Mouse (Mus musculus) neural tube, embryonic 11.5 days (tissue): ENCODE results near the gene Nos1ap. TPM values are rescaled to one million over a fixed set of nuclear protein-coding genes. Genes with fewer than 3 reads are reported as not detected.

Experiments used
- ATAC-seq: fragments of 200-750 bp; cut with Nextera tagmentation; 2 replicates; pipeline ENCODE4 v1.8.0; 2017; ENCODE audit warnings: moderate number of reproducible peaks, mild to moderate bottlenecking, moderate TSS enrichment, moderate library complexity; ENCODE audit not compliant: insufficient read depth, low FRiP score, low TSS enrichment
- DNase-seq: peaks from one replicate; pipeline ENCODE4 v3.0.0-alpha.2; 2015; ENCODE audit warnings: low spot score
- H3K27ac ChIP-seq: fragments of 300-500 bp; sonication (generic); 2 replicates; pipeline ENCODE4 v1.5.1; 2014; ENCODE audit warnings: low read depth, mild to moderate bottlenecking, low read length
- H3K27me3 ChIP-seq: fragments of 300-500 bp; sonication (generic); 2 replicates; pipeline ENCODE4 v1.6.1; 2014; ENCODE audit warnings: mild to moderate bottlenecking, low read length, mixed read lengths; ENCODE audit not compliant: control insufficient read depth, insufficient read depth
- H3K36me3 ChIP-seq: fragments of 300-500 bp; sonication (generic); 2 replicates; pipeline ENCODE4 v1.6.1; 2014; ENCODE audit warnings: mild to moderate bottlenecking, low read length, moderate library complexity, mixed read lengths; ENCODE audit not compliant: control insufficient read depth, insufficient read depth
- H3K4me1 ChIP-seq: fragments of 300-500 bp; sonication (generic); 2 replicates; pipeline ENCODE4 v1.6.1; 2014; ENCODE audit warnings: low read length, mixed read lengths; ENCODE audit not compliant: control insufficient read depth, insufficient read depth
- H3K4me2 ChIP-seq: fragments of 300-500 bp; sonication (generic); 2 replicates; pipeline ENCODE4 v1.6.1; 2014; ENCODE audit warnings: low read depth, mild to moderate bottlenecking, moderate library complexity
- H3K4me3 ChIP-seq: fragments of 300-500 bp; sonication (generic); 2 replicates; pipeline ENCODE4 v1.5.1; 2014; ENCODE audit warnings: low read depth, low read length
- H3K9ac ChIP-seq: fragments of 300-500 bp; sonication (generic); 2 replicates; pipeline ENCODE4 v1.6.1; 2014; ENCODE audit warnings: mild to moderate bottlenecking, low read length
- H3K9me3 ChIP-seq: fragments of 300-500 bp; sonication (generic); 2 replicates; pipeline ENCODE4 v1.6.1; 2016; ENCODE audit warnings: low read length; ENCODE audit not compliant: control insufficient read depth
- WGBS: fragments of 180-500 bp; shearing (Covaris S2); extraction: QIAGEN DNeasy Blood & Tissue Kit; methylation state at CpG from one replicate; pipeline ENCODE4 v1.1.7; 2014; 5-methylcytosine and 5-hydroxymethylcytosine counted together
- polyA plus RNA-seq: library from polyadenylated mRNA; unstranded; fragments of >200 nt; fragmentation: Nextera tagmentation; extraction: Ambion mirVana; gene quantifications from 2 replicates; pipeline ENCODE4 v1.2.1, GENCODE M21; 2014

Gene Nos1ap
- polyA plus RNA-seq, 1 experiment from 2014 or later: 8.9 TPM

- Histone ChIP-seq H3K4me2 (no peak overlapping the region), H3K36me3 (no peaks in the 10 kb centered on the region), H3K9ac (no peak overlapping the region), H3K4me3 (no peak overlapping the region), H3K4me1 (no peaks in the 10 kb centered on the region), H3K27ac (no peak overlapping the region), H3K27me3 (no peaks in the 10 kb centered on the region), H3K9me3 (no peaks in the 10 kb centered on the region)
- DNase-seq (peak; percentile 80), ATAC-seq (peak; percentile 91)
- WGBS: 62% methylated on average over 18 of the region's 18 CpGs
Observed at GRCm38 (mm10) chr1:170612968-170613872, 23.6 kb upstream of the Nos1ap start.

DNA sequence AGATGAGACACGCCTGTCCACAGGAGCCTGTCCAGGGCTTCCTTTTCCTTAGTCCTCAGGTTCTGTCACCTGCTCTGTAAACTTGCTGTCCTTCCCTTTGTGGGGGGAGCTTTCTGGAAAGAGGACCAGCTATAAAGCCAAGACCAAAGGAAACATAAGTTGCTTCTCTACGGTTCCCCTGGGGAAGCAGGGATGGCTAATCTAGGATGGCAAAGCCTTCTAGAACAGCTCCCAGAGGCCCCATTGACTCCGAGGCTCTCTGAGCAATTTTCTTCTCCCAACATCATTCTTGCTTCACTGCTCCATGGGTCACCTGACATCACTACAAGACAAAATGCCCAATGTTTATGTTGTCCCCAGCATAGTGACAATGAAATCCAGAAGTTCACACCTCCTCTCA, 22.0 kb upstream of the Nos1ap start:
- H3K4me2 ChIP-seq: no peak overlapping the region
- H3K4me1 ChIP-seq: no peaks in the 10 kb centered on the region
- ATAC-seq: no peak
- H3K36me3 ChIP-seq: no peaks in the 10 kb centered on the region
- no peaks in the 10 kb centered on the region for H3K27me3 ChIP-seq
- no peak for DNase-seq
- no peaks in the 10 kb centered on the region for H3K9me3 ChIP-seq
- H3K4me3 ChIP-seq: no peak overlapping the region
- H3K9ac ChIP-seq: no peak overlapping the region
- WGBS: 74% methylated on average over 3 of the region's 3 CpGs
- H3K27ac ChIP-seq: no peak overlapping the region

GRCm38 (mm10) chr1:170610695-170611094, 21.0 kb upstream of the Nos1ap start:
- Histone ChIP-seq H3K9me3 (no peaks in the 10 kb centered on the region), H3K4me2 (no peak overlapping the region), H3K4me3 (no peak overlapping the region), H3K9ac (no peak overlapping the region), H3K36me3 (no peaks in the 10 kb centered on the region), H3K27ac (no peak overlapping the region), H3K27me3 (no peaks in the 10 kb centered on the region), H3K4me1 (no peaks in the 10 kb centered on the region)
- 93% methylated on average over 3 of the region's 3 CpGs for WGBS
- no peak for DNase-seq
- no peak for ATAC-seq

DNA sequence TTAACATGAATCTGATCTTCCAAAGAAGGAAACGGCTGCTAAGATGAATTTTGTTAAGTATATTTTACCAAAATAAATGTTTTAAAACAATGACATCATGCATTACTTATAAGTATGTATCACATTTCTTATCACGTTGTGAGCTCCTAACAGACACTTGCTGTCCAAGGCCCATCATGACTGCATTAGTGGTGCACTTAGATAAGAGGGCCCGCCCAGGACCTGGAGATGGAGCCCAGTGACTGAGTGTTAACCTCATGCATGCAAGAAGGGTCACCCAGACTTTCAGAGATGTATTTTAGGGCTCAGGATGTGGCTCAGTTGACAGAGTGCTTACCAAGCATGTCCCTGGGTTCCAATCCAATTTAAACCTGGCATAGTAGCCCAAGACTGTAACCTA, 20.6 kb upstream of the Nos1ap start:
- Histone ChIP-seq H3K36me3 (no peaks in the 10 kb centered on the region), H3K9me3 (no peaks in the 10 kb centered on the region), H3K4me1 (no peaks in the 10 kb centered on the region), H3K27ac (no peak overlapping the region), H3K4me3 (no peak overlapping the region), H3K4me2 (no peak overlapping the region), H3K9ac (no peak overlapping the region), H3K27me3 (no peaks in the 10 kb centered on the region)
- DNase-seq (no peak), ATAC-seq (no peak)
- WGBS: 87% methylated on average over 3 of the region's 3 CpGs

DNA sequence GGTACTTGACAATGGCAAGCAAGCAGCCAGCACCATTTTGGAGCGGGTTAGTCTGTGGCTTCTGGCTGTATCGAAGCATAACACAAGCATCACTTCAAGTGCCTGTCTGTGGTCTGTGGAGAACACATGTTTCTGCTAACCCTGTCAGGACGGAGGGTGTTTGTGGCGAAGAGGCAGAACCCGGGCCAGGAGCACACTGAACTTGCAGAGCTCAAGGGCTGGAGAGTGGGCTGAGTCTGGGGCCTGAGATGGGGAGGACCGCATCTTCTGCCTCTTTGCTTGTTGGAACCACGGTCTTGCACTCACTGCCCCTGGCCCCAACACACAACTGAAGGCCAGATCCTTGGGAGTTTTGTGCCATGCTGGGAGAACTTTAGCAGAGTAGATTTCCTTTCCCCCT, 20.2 kb upstream of the Nos1ap start:
- Histone ChIP-seq H3K9me3 (no peaks in the 10 kb centered on the region), H3K9ac (no peak overlapping the region), H3K4me1 (no peaks in the 10 kb centered on the region), H3K27ac (no peak overlapping the region), H3K4me3 (no peak overlapping the region), H3K4me2 (no peak overlapping the region), H3K36me3 (no peaks in the 10 kb centered on the region), H3K27me3 (no peaks in the 10 kb centered on the region)
- DNase-seq (no peak), ATAC-seq (no peak)
- WGBS: 93% methylated on average over 7 of the region's 7 CpGs

DNA sequence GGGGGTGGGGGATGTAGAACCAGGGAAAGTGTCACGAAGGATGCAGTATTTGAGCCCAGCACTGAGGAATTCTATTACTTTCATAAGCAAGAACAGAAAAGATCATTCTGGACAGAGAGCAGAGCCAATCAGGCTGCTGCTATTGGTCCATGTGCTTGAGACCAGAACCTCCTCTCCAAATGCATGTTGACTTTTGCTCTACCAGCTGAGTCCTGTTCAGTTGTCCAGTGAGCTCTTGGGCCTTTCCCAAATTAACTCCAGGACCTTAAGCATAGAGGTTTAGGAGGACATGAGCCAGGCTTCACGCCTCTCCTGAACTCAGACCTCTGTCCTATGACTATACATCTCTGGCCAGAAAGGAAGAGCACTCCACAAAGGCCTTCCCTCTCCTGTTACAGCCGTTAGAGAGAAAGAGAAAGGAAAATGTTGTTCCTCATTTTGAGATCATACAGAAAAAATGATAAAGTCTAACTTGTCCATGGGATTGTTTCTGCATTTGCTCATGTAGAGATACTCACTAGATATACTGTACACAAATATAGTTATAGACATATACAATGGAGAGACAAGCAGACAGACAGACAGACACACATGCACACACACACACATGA, 18.9 kb upstream of the Nos1ap start:
- Histone ChIP-seq H3K9ac (no peak overlapping the region), H3K4me1 (no peaks in the 10 kb centered on the region), H3K4me3 (no peak overlapping the region), H3K36me3 (no peaks in the 10 kb centered on the region), H3K27ac (no peak overlapping the region), H3K27me3 (no peaks in the 10 kb centered on the region), H3K4me2 (no peak overlapping the region), H3K9me3 (no peaks in the 10 kb centered on the region)
- 94% methylated on average over 3 of the region's 3 CpGs for WGBS
- ATAC-seq: no peak
- no peak for DNase-seq

DNA sequence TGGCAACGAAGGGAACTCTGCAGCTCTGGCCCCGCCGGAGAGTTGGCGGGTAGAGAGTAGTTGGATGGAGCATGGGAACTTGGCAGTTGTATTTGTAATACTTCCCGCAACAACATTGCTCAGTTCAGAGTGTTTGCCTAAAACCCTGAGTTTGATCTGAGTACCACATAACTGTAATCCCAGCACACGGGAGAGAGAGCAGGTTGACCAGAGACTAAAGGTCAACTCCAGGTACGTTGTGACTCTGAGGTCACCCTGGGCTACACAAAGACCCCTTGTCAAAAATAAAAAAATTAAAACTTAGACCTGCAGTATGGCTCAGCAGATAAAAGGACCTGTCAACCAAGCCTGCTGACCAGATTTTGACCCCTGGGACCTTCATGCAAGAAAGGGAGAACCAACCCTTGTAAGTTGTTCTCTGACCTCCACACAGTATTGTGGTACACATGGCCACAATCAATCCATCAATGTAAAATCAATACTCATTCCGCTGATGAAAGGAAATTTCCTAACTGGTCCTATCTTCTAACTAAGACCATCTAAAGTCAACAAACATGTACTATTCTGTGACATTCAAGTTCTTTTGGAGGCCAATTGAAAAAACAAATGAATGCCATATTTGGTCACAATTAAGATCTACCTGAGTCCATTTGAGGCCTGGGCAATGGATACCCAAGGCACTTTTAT, 17.7 kb upstream of the Nos1ap start:
- ATAC-seq (no peak), DNase-seq (no peak)
- Histone ChIP-seq H3K9ac (no peak overlapping the region), H3K4me3 (no peak overlapping the region), H3K27me3 (no peaks in the 10 kb centered on the region), H3K27ac (no peak overlapping the region), H3K36me3 (no peaks in the 10 kb centered on the region), H3K9me3 (no peaks in the 10 kb centered on the region), H3K4me1 (no peaks in the 10 kb centered on the region), H3K4me2 (no peak overlapping the region)
- WGBS: 95% methylated on average over 8 of the region's 8 CpGs

DNA sequence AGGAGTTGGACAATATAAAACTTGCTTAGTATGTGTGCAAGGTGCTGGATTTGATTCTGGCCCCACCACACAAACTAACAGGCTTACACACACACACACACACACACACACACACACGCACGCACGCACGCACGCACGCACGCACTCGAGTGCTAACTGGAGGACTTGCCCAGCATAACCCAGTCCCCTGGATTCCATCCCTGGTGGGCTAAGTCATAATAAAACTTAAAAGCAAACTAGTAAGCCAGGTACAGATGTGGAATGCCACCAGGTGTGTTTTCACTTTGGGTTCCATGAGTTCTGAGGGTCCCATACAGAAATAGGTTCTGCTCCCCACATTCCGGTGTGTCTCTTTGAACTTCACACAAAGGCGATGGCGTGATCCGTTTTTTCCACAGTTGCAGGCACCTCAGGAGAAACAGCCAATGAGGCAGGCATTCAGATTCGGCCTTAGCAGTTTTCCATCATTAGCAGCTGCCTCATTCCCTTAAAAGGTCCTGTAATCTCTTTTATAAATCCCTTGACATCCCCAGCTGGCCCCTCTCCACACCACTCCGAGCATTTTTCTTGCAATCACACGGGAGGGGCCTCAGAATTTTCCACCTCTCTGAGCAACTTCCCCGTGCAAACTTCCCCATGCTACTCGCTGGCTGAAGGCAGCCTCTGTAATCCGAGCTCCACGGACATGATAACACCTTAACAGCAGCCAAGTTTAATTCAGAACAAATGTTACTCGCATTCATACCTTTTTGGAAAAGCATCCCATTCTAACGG, 15.8 kb upstream of the Nos1ap start:
- Histone ChIP-seq H3K4me1 (no peaks in the 10 kb centered on the region), H3K36me3 (no peaks in the 10 kb centered on the region), H3K27ac (no peak overlapping the region), H3K4me2 (no peak overlapping the region), H3K9me3 (no peaks in the 10 kb centered on the region), H3K4me3 (no peak overlapping the region), H3K27me3 (no peaks in the 10 kb centered on the region), H3K9ac (no peak overlapping the region)
- 74% methylated on average over 20 of the region's 21 CpGs for WGBS
- ATAC-seq: no peak
- DNase-seq: no peak
